Mouse (Mus musculus) intestine, embryonic 15.5 days (tissue): Measurements from ENCODE around the gene Fhl2. TPM values are rescaled to one million over a fixed set of nuclear protein-coding genes. Genes with fewer than 3 reads are reported as not detected.

Source experiments
- ATAC-seq: fragments of 200-750 bp; cut with Nextera tagmentation; 2 replicates; pipeline ENCODE4 v1.8.0; 2017; ENCODE audit warnings: moderate TSS enrichment, moderate library complexity
- H3K27ac ChIP-seq: fragments of 300-500 bp; sonication (generic); 2 replicates; pipeline ENCODE4 v1.5.1; 2015; ENCODE audit warnings: mild to moderate bottlenecking, inconsistent platforms
- H3K27me3 ChIP-seq: fragments of 300-500 bp; sonication (generic); replicated peaks from 2 replicates; pipeline ENCODE4 v1.6.1; 2015; ENCODE audit warnings: inconsistent platforms
- H3K36me3 ChIP-seq: fragments of 300-500 bp; sonication (generic); 2 replicates; pipeline ENCODE4 v1.6.1; 2015; ENCODE audit warnings: inconsistent platforms
- H3K4me1 ChIP-seq: fragments of 300-500 bp; sonication (generic); replicated peaks from 2 replicates; pipeline ENCODE4 v1.6.1; 2015; ENCODE audit warnings: inconsistent platforms
- H3K4me2 ChIP-seq: fragments of 300-500 bp; sonication (generic); replicated peaks from 2 replicates; pipeline ENCODE4 v1.6.1; 2015; ENCODE audit warnings: mild to moderate bottlenecking, inconsistent platforms
- H3K4me3 ChIP-seq: fragments of 300-500 bp; sonication (generic); replicated peaks from 2 replicates; pipeline ENCODE4 v1.5.1; 2015; ENCODE audit warnings: inconsistent platforms
- H3K9ac ChIP-seq: fragments of 300-500 bp; sonication (generic); 2 replicates; pipeline ENCODE4 v1.6.1; 2015; ENCODE audit warnings: inconsistent platforms
- H3K9me3 ChIP-seq: fragments of 300-500 bp; sonication (generic); 2 replicates; pipeline ENCODE4 v1.6.1; 2016; ENCODE audit warnings: inconsistent platforms
- WGBS: fragments of 180-500 bp; shearing (Covaris S2); methylation state at CpG from one replicate; pipeline ENCODE4 v1.1.7; 2015; 5-methylcytosine and 5-hydroxymethylcytosine counted together
- polyA plus RNA-seq: library from polyadenylated mRNA; unstranded; fragments of >200 nt; fragmentation: Nextera tagmentation; extraction: Ambion mirVana; gene quantifications from 2 replicates; pipeline ENCODE4 v1.2.1, GENCODE M21; 2015

The Fhl2 gene
- polyA plus RNA-seq, 1 experiment from 2014 or later, result 58.0 TPM

DNA sequence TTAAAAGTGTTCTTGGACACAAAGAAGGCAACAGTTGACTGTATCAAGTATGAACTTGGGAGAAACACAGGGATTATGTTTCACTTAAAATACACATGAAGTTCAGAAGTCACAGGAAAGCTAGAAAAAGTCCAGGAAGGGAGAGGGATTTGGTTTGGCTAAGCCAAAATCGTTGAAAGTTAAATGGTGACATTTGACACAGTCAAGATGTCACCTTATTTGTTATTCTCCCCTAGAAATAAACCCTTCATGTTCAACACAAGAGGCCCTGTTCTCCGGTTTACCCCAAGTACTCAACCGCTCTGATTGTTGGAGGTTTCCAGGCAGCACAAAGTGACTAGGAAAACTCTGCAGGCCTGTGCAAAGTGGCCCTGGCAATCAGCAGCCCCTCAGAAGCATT is 18.8 kb upstream of the Fhl2 start:
- H3K4me1 ChIP-seq, result peaks cover 5% of the 10 kb centered on the region; the same call in 1 of the 2 replicates
- no peaks in the 10 kb centered on the region for H3K27me3 ChIP-seq
- no peaks in the 10 kb centered on the region for H3K9me3 ChIP-seq
- no peak overlapping the region for H3K4me2 ChIP-seq
- no peak for ATAC-seq
- no peak overlapping the region for H3K4me3 ChIP-seq
- WGBS, result 45% methylated on average over 3 of the region's 3 CpGs
- H3K36me3 ChIP-seq, result no peaks in the 10 kb centered on the region
- H3K27ac ChIP-seq, result no peak overlapping the region
- H3K9ac ChIP-seq, result no peak overlapping the region

DNA sequence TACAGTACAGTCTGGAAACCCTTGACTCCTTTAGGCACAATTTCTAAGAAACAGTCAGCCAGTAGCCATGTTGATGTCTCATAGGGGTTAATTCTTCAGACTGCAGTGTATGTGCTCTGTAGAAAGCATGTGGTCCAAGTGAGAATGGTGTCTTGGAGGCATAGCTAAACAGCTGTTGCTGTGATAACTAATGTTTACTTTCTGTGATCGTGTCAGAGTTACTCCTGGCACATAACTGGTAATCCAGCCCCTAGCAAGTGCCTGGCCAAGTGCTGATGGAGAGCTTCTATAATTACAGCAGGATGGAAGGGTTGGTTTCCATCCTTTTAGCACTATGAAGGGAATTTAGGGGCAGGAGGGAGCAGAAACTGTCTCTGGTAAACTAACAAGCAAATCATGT is 14.5 kb upstream of the Fhl2 start:
- Histone ChIP-seq H3K4me1 (peaks cover 5% of the 10 kb centered on the region; the same call in 1 of the 2 replicates), H3K4me2 (no peak overlapping the region), H3K4me3 (no peak overlapping the region), H3K27ac (no peak overlapping the region), H3K9me3 (no peaks in the 10 kb centered on the region), H3K36me3 (no peaks in the 10 kb centered on the region), H3K27me3 (no peaks in the 10 kb centered on the region), H3K9ac (no peak overlapping the region)
- ATAC-seq, result no peak
- WGBS, result 8% methylated on average over 1 of the region's 1 CpGs

- H3K27me3 ChIP-seq, result no peaks in the 10 kb centered on the region
- no peak overlapping the region for H3K9ac ChIP-seq
- no peak overlapping the region for H3K4me3 ChIP-seq
- H3K36me3 ChIP-seq, result no peaks in the 10 kb centered on the region
- no peaks in the 10 kb centered on the region for H3K9me3 ChIP-seq
- peaks cover 5% of the 10 kb centered on the region; the same call in 1 of the 2 replicates for H3K4me1 ChIP-seq
- ATAC-seq, result no peak
- H3K27ac ChIP-seq, result no peak overlapping the region
- no peak overlapping the region for H3K4me2 ChIP-seq
- 78% methylated on average over 9 of the region's 9 CpGs for WGBS
Measured at GRCm38 (mm10) chr1:43210285-43210684, 13.5 kb upstream of the Fhl2 start.

GRCm38 (mm10) chr1:43207147-43207546 is 10.4 kb upstream of the Fhl2 start:
- no peak overlapping the region for H3K4me2 ChIP-seq
- no peak for ATAC-seq
- 85% methylated on average over 1 of the region's 1 CpGs for WGBS

DNA sequence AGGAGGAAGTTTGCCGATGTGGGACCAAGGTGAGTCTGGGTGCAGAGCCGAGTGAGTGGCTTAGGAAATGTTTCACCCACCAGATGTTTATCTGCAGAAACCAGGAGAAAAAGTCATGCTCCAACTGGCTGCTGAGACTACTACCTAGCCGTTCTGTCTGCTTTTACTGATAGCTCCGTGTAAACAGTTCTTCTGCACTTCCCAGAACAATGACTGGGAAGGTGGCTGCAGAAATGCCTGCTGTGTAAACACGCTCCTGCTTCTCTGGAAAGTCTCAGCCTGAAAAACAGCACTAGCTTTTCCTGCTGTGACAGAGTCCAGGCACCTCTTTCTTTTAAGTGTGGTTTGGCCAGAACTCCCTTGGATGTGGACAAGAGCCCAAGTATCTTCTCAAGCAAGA is 6.5 kb upstream of the Fhl2 start:
- Histone ChIP-seq H3K27me3 (no peaks in the 10 kb centered on the region), H3K9me3 (no peaks in the 10 kb centered on the region), H3K36me3 (no peaks in the 10 kb centered on the region), H3K27ac (no peak overlapping the region), H3K4me3 (no peak overlapping the region), H3K4me1 (0 out of 2 replicates have a peak, but pooled peaks cover 2% of the 10 kb centered on the region), H3K4me2 (no peak overlapping the region), H3K9ac (no peak overlapping the region)
- peak; percentile 82 for ATAC-seq
- WGBS, result 20% methylated on average over 5 of the region's 5 CpGs

More at GRCm38 (mm10) chr1:43207147-43207546, 10.4 kb upstream of the Fhl2 start:
- Histone ChIP-seq H3K9ac (no peak overlapping the region), H3K4me3 (no peak overlapping the region), H3K36me3 (no peaks in the 10 kb centered on the region), H3K9me3 (no peaks in the 10 kb centered on the region), H3K27ac (no peak overlapping the region), H3K27me3 (no peaks in the 10 kb centered on the region), H3K4me1 (peaks cover 7% of the 10 kb centered on the region; the same call in 1 of the 2 replicates)

- Histone ChIP-seq H3K36me3 (no peaks in the 10 kb centered on the region), H3K9ac (no peak overlapping the region), H3K27me3 (no peaks in the 10 kb centered on the region), H3K27ac (no peak overlapping the region), H3K4me3 (no peak overlapping the region), H3K4me1 (0 out of 2 replicates have a peak, but pooled peaks cover 2% of the 10 kb centered on the region), H3K4me2 (no peak overlapping the region), H3K9me3 (no peaks in the 10 kb centered on the region)
- no peak for ATAC-seq
Measured at GRCm38 (mm10) chr1:43202226-43202625, 5.4 kb upstream of the Fhl2 start.

DNA sequence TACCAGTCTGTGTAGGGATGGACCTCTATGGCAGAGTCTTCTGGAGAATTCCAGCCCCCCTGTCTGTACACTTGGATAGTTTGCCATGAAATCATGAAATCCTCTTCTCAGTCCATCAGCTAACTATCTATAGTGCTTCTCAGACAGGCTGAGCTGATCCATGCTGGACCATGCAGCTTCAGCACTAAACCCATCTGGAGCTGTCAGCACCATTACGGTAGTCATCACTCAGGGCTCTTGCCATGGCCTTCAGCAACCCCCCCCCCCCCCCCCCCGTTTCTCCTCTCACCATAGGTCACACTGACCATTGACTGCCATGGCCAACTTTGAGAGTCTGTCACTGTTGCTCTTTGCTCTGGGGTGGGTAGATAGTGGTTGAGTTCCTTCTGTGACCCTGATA is 5.0 kb upstream of the Fhl2 start:
- no peak overlapping the region for H3K4me2 ChIP-seq
- ATAC-seq, result no peak
- H3K9me3 ChIP-seq, result no peaks in the 10 kb centered on the region
- 0 out of 2 replicates have a peak, but pooled peaks cover 4% of the 10 kb centered on the region for H3K4me1 ChIP-seq
- H3K9ac ChIP-seq, result no peak overlapping the region
- WGBS, result 73% methylated on average over 2 of the region's 2 CpGs
- no peaks in the 10 kb centered on the region for H3K36me3 ChIP-seq
- H3K27ac ChIP-seq, result no peak overlapping the region
- no peak overlapping the region for H3K4me3 ChIP-seq
- H3K27me3 ChIP-seq, result no peaks in the 10 kb centered on the region

GRCm38 (mm10) chr1:43199867-43200240 is 3.1 kb upstream of the Fhl2 start:
- Histone ChIP-seq H3K27me3 (no peaks in the 10 kb centered on the region), H3K4me2 (no peak overlapping the region), H3K4me1 (peaks cover 12% of the 10 kb centered on the region; the same call in 1 of the 2 replicates), H3K9me3 (no peaks in the 10 kb centered on the region), H3K4me3 (no peak overlapping the region), H3K27ac (no peak overlapping the region), H3K9ac (no peak overlapping the region), H3K36me3 (no peaks in the 10 kb centered on the region)
- WGBS, result 69% methylated on average over 3 of the region's 3 CpGs
- no peak for ATAC-seq

- H3K9ac ChIP-seq, result no peak overlapping the region
- H3K4me2 ChIP-seq, result no peak overlapping the region
- H3K27me3 ChIP-seq, result no peaks in the 10 kb centered on the region
- no peaks in the 10 kb centered on the region for H3K9me3 ChIP-seq
- H3K36me3 ChIP-seq, result no peaks in the 10 kb centered on the region
- H3K4me1 ChIP-seq, result peaks cover 12% of the 10 kb centered on the region; the same call in 1 of the 2 replicates
- 79% methylated on average over 3 of the region's 3 CpGs for WGBS
- no peak overlapping the region for H3K4me3 ChIP-seq
- H3K27ac ChIP-seq, result no peak overlapping the region
- ATAC-seq, result no peak
Measured at GRCm38 (mm10) chr1:43199210-43199866, 2.6 kb upstream of the Fhl2 start.

- peaks cover 9% of the 10 kb centered on the region; the same call in 1 of the 2 replicates for H3K4me1 ChIP-seq
- no peaks in the 10 kb centered on the region for H3K27me3 ChIP-seq
- no peak overlapping the region for H3K4me3 ChIP-seq
- no peak overlapping the region for H3K9ac ChIP-seq
- no peak overlapping the region for H3K4me2 ChIP-seq
- WGBS, result 22% methylated on average over 1 of the region's 1 CpGs
- no peak overlapping the region; the same call in 1 of the 2 replicates for H3K27ac ChIP-seq
- H3K36me3 ChIP-seq, result no peaks in the 10 kb centered on the region
- H3K9me3 ChIP-seq, result no peaks in the 10 kb centered on the region
- ATAC-seq, result peak; percentile 47; the same call in 1 of the 2 replicates
Measured at GRCm38 (mm10) chr1:43196059-43196458, 725 bp downstream of the Fhl2 start.

GRCm38 (mm10) chr1:43193423-43193822 is 3.4 kb downstream of the Fhl2 start:
- Histone ChIP-seq H3K9me3 (no peaks in the 10 kb centered on the region), H3K4me3 (no peak overlapping the region), H3K4me2 (no peak overlapping the region), H3K27ac (no peak overlapping the region), H3K27me3 (no peaks in the 10 kb centered on the region), H3K4me1 (peaks cover 9% of the 10 kb centered on the region; the same call in 1 of the 2 replicates), H3K36me3 (no peaks in the 10 kb centered on the region), H3K9ac (no peak overlapping the region)
- ATAC-seq, result no peak
- 95% methylated on average over 6 of the region's 6 CpGs for WGBS

DNA sequence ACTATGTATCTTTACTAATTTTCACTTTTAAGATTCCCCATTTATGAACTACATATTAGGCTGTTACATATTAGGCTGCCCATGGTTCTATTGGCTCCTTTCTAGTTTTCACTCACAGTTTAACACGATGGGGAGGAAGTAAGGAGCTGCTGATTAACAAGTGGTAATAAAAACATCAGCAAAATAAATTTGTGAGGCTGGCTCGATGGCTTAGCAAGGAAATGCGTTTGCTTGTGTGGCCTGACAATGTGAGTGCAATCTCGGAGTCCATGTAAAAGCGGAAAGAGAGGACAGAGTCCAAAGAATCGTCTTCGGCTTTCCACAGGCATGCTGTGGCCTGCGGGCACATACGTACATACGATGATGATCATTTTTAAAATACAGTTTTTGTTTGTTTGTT is 4.3 kb downstream of the Fhl2 start:
- Histone ChIP-seq H3K36me3 (no peaks in the 10 kb centered on the region), H3K9me3 (no peaks in the 10 kb centered on the region), H3K4me1 (peaks cover 9% of the 10 kb centered on the region; the same call in 1 of the 2 replicates), H3K4me2 (no peak overlapping the region), H3K9ac (no peak overlapping the region), H3K27ac (no peak overlapping the region), H3K4me3 (no peak overlapping the region), H3K27me3 (no peaks in the 10 kb centered on the region)
- 63% methylated on average over 10 of the region's 10 CpGs for WGBS
- no peak for ATAC-seq

- Histone ChIP-seq H3K4me1 (peaks cover under 1% of the 10 kb centered on the region; the same call in 1 of the 2 replicates), H3K4me2 (no peak overlapping the region), H3K9me3 (no peaks in the 10 kb centered on the region), H3K27ac (no peak overlapping the region), H3K9ac (no peak overlapping the region), H3K27me3 (no peaks in the 10 kb centered on the region), H3K4me3 (no peak overlapping the region), H3K36me3 (no peaks in the 10 kb centered on the region)
- ATAC-seq, result no peak
- 72% methylated on average over 8 of the region's 8 CpGs for WGBS
Measured at GRCm38 (mm10) chr1:43191078-43191477, 5.7 kb downstream of the Fhl2 start.
